Mouse (Mus musculus): ENCODE results near the gene Surf2.

DNA sequence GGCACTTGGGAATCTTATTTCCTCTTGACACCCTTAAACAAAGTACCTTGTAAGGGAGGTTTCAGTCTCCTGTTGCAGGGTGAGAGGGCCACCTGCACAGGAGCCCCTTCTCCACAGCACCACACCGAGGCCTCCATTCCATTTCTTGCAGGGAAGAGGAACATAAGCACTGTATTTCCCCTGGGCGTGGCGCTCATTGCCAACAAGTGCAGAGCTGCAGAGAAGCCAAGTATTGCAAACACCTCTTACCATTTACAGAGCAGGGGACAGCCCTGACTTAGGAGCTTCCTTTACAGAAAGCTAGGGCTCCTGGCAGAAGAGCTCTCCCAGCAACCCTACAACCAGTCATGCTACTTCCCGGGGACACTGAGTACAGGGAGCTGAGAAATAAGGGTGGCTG lies 36.0 kb downstream of the Surf2 start:
- TF ChIP-seq POLR2A (IDR thresholded peaks at IDR 0.05; ENCODE audit: extremely low read depth, insufficient read depth, low read length), result no peak
- no peak for TF ChIP-seq CTCF (IDR thresholded peaks at IDR 0.05; ENCODE audit: low read depth, low read length)
